Mouse (Mus musculus) erythroblast, embryonic 14.5 days (primary cell): ENCODE measurements around the gene Mettl1.

ENCODE experiments used
- GATA1 ChIP-seq: IDR thresholded peaks from 2 replicates; pipeline ENCODE4 v1.6.1; 2012; ENCODE audit warnings: low read length, inconsistent platforms, mixed read lengths
- TAL1 ChIP-seq: IDR thresholded peaks from 3 replicates; pipeline ENCODE4 v1.6.1; 2012; ENCODE audit warnings: low read length, inconsistent platforms, mixed read lengths

GRCm38 (mm10) chr10:127041274-127041766 lies at the start of gene Mettl1, which contains the start of gene Eef1akmt3:
- TF ChIP-seq TAL1: no peak
- TF ChIP-seq GATA1: no peak
